Mouse (Mus musculus): ENCODE measurements around the gene Lepr.
"Not testable (repeated sequence)": the region's sequence is repeated elsewhere in the genome, so short reads cannot be mapped to it uniquely, and the experiment has no call there.

Lepr gene

GRCm38 (mm10) chr4:101700892-101701640 is 16.1 kb upstream of the Lepr start:
- H3K27me3 ChIP-seq (ENCODE audit: control insufficient read depth, insufficient read depth, low read length, poor library complexity, severe bottlenecking) = no peaks in the 10 kb centered on the region
- DNase-seq (ENCODE audit: low read depth, low spot score) = no peak
- H3K36me3 ChIP-seq (ENCODE audit: control insufficient read depth, insufficient read depth, low read length, poor library complexity, severe bottlenecking) = no peaks in the 10 kb centered on the region

DNA sequence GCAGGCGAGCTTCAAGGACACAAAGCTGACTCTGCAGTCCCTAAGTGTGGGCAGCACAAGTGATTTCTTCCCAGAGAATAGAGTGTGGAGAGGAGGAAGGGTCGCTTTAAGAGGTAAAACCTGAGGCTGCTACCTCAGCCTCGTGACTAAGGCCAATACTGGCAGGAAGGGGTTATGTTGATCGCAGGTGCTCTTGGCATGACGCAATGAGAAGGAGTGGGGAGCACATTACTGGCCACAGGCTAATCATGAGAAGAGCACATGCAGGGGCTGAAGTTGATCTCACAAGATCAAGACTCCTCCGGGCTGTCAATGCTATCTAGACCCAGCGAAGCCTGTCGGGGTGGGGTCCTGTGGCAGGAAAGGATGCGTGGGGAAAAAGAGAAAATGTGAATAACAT is 11.9 kb upstream of the Lepr start:
- Histone ChIP-seq H3K27me3 (ENCODE audit: control insufficient read depth, insufficient read depth, low read length, poor library complexity, severe bottlenecking) (no peaks in the 10 kb centered on the region), H3K36me3 (ENCODE audit: control insufficient read depth, insufficient read depth, low read length, poor library complexity, severe bottlenecking) (no peaks in the 10 kb centered on the region)
- DNase-seq (ENCODE audit: low read depth, low spot score) = no peak

DNA sequence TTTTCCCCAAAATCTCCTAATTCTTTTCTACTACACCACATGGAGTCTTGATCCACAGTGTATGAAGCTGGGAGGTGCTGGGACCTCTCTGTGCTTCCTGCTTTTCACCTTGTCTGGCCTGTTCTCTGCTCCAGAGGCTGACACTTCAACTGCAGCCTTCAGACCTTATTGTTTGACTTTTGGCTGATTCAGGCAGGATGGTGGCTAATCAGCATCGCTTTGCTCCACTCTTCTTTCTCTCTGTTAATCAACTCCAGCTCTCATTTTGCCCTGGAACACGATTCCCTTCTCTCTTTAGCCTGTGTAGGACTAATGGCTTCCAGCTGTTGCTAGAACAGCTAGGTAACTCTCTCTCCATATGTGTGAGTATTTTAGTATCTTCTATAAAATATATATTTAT is 10.0 kb upstream of the Lepr start:
- no peaks in the 10 kb centered on the region for H3K27me3 ChIP-seq (ENCODE audit: control insufficient read depth, insufficient read depth, low read length, poor library complexity, severe bottlenecking)
- DNase-seq (ENCODE audit: low read depth, low spot score) = no peak
- no peaks in the 10 kb centered on the region for H3K36me3 ChIP-seq (ENCODE audit: control insufficient read depth, insufficient read depth, low read length, poor library complexity, severe bottlenecking)

DNA sequence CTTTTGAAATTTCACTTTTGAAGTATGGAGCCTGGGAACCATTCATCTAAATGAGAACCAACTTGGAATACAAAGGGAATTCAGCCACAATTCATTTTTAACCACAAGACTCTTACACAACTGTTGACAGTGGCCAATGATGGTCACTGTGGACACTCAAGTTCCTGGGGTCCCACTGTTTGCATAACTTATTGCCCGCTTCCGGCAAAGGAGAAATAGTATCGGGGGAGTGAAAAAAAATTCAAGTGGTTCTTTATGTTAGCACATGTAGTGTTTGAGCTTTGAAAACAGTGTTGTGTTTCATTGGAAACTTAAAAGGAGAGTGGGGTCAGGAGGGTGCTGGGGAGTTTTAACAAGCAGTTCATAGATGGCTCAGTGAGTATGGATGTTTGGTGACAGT is 9.3 kb upstream of the Lepr start:
- no peak for DNase-seq (ENCODE audit: low read depth, low spot score)
- H3K27me3 ChIP-seq (ENCODE audit: control insufficient read depth, insufficient read depth, low read length, poor library complexity, severe bottlenecking) = no peaks in the 10 kb centered on the region
- H3K36me3 ChIP-seq (ENCODE audit: control insufficient read depth, insufficient read depth, low read length, poor library complexity, severe bottlenecking) = no peaks in the 10 kb centered on the region

- Histone ChIP-seq H3K36me3 (ENCODE audit: control insufficient read depth, insufficient read depth, low read length, poor library complexity, severe bottlenecking) (no peaks in the 10 kb centered on the region), H3K27me3 (ENCODE audit: control insufficient read depth, insufficient read depth, low read length, poor library complexity, severe bottlenecking) (no peaks in the 10 kb centered on the region)
- DNase-seq (ENCODE audit: low read depth, low spot score) = no peak
These were observed 6.8 kb upstream of the Lepr start for GRCm38 (mm10) chr4:101710361-101710760.

DNA sequence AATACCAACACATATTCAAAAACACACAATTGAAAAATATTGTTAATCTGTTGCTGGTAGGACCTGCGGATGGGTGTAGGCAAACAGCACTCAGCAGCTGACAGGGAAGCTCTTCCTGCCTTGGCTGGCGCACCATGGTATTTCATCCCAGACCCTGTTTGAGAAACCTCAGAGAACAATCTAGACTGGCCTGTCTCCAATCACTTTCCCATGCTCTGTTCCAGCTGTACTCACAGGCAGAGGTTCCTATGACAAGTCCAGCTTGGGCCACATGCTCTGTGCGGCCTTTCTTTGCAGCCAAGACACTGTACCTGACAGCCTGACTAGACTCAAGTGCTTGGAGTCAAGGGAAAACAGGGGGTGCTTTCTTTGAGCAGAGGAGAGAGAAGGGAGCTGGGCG is 6.1 kb upstream of the Lepr start:
- no peak for DNase-seq (ENCODE audit: low read depth, low spot score)
- Histone ChIP-seq H3K36me3 (ENCODE audit: control insufficient read depth, insufficient read depth, low read length, poor library complexity, severe bottlenecking) (no peaks in the 10 kb centered on the region), H3K27me3 (ENCODE audit: control insufficient read depth, insufficient read depth, low read length, poor library complexity, severe bottlenecking) (no peaks in the 10 kb centered on the region)

- DNase-seq (ENCODE audit: low read depth, low spot score) = no peak
- H3K27me3 ChIP-seq (ENCODE audit: control insufficient read depth, insufficient read depth, low read length, poor library complexity, severe bottlenecking) = no peaks in the 10 kb centered on the region
- H3K36me3 ChIP-seq (ENCODE audit: control insufficient read depth, insufficient read depth, low read length, poor library complexity, severe bottlenecking) = no peaks in the 10 kb centered on the region
These were observed 4.6 kb upstream of the Lepr start for GRCm38 (mm10) chr4:101712563-101712962.

DNA sequence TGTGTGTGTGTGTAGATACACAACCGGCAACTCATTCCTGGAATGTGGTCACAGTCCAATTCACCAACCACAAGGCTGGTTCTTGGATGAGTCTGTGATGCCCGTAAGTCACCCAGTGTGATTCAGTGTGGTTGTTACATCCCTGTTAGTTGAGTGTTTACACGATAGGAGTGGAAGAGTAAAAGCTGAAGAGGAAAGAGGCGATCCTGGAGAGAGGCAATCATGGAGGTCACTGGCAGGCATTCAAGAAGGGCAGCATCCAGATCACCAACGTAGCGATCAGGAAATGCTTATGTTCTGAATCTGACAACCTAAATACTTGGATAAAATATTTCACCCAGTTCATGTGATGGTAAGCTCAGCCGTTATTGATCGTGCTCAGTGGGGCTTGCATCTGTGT is 1.9 kb upstream of the Lepr start:
- no peaks in the 10 kb centered on the region for H3K27me3 ChIP-seq (ENCODE audit: control insufficient read depth, insufficient read depth, low read length, poor library complexity, severe bottlenecking)
- H3K36me3 ChIP-seq (ENCODE audit: control insufficient read depth, insufficient read depth, low read length, poor library complexity, severe bottlenecking) = no peaks in the 10 kb centered on the region
- DNase-seq (ENCODE audit: low read depth, low spot score) = no peak

DNA sequence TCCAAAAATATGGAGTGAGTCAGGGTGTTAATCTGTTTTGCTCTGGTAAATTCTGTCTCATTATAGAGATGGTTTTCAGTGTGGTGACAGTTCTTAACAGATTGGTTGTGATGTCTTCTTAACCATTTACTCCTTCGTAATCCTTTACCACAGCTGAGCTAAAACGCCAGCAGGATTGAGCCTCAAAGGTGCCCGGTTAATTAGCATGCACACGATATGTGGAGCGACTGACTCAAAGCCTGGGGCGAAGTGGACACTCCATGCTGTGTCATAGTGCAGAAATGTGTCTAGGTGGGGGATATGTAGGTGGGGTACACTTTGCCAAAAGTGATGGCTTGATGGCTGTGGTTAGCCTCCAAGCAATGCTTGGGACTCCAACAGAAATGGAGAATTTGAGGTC is 1.4 kb upstream of the Lepr start:
- DNase-seq (ENCODE audit: low read depth, low spot score) = no peak
- Histone ChIP-seq H3K36me3 (ENCODE audit: control insufficient read depth, insufficient read depth, low read length, poor library complexity, severe bottlenecking) (no peaks in the 10 kb centered on the region), H3K27me3 (ENCODE audit: control insufficient read depth, insufficient read depth, low read length, poor library complexity, severe bottlenecking) (no peaks in the 10 kb centered on the region)

- H3K27me3 ChIP-seq (ENCODE audit: control insufficient read depth, insufficient read depth, low read length, poor library complexity, severe bottlenecking) = no peaks in the 10 kb centered on the region
- no peak for DNase-seq (ENCODE audit: low read depth, low spot score)
- H3K36me3 ChIP-seq (ENCODE audit: control insufficient read depth, insufficient read depth, low read length, poor library complexity, severe bottlenecking) = no peaks in the 10 kb centered on the region
These were observed 1.9 kb downstream of the Lepr start for GRCm38 (mm10) chr4:101718991-101719580.

DNA sequence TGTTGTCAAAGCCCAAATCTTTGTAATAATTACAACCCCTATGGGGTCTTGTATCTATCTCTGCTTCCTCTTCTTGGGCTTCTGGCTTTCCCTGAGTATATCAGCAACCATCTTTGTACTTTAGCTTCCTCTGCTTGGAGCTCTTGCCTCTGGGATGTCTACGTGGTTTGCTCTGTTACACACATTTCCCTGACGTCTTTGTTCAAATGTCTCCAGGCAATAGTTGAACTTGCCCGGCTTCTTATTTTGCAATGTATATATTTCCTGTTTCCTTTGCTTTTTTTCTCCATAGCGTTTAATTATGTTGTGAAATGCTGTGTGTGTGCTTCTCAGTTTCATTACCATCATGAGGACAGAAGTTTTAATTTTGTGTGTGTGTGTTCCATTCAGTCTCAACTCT is 4.5 kb downstream of the Lepr start:
- no peaks in the 10 kb centered on the region for H3K27me3 ChIP-seq (ENCODE audit: control insufficient read depth, insufficient read depth, low read length, poor library complexity, severe bottlenecking)
- no peak for DNase-seq (ENCODE audit: low read depth, low spot score)
- H3K36me3 ChIP-seq (ENCODE audit: control insufficient read depth, insufficient read depth, low read length, poor library complexity, severe bottlenecking) = no peaks in the 10 kb centered on the region

GRCm38 (mm10) chr4:101741973-101742372 is 24.8 kb downstream of the Lepr start:
- Histone ChIP-seq H3K27me3 (ENCODE audit: control insufficient read depth, insufficient read depth, low read length, poor library complexity, severe bottlenecking) (no peaks in the 10 kb centered on the region), H3K36me3 (ENCODE audit: control insufficient read depth, insufficient read depth, low read length, poor library complexity, severe bottlenecking) (no peaks in the 10 kb centered on the region)
- no peak for DNase-seq (ENCODE audit: low read depth, low spot score)

- Histone ChIP-seq H3K27me3 (ENCODE audit: control insufficient read depth, insufficient read depth, low read length, poor library complexity, severe bottlenecking) (no peaks in the 10 kb centered on the region), H3K36me3 (ENCODE audit: control insufficient read depth, insufficient read depth, low read length, poor library complexity, severe bottlenecking) (no peaks in the 10 kb centered on the region)
- no peak for DNase-seq (ENCODE audit: low read depth, low spot score)
These were observed 28.3 kb downstream of the Lepr start for GRCm38 (mm10) chr4:101745534-101745933.

- Histone ChIP-seq H3K36me3 (ENCODE audit: control insufficient read depth, insufficient read depth, low read length, poor library complexity, severe bottlenecking) (no peaks in the 10 kb centered on the region), H3K27me3 (ENCODE audit: control insufficient read depth, insufficient read depth, low read length, poor library complexity, severe bottlenecking) (no peaks in the 10 kb centered on the region)
- DNase-seq (ENCODE audit: low read depth, low spot score) = no peak
These were observed 43.3 kb downstream of the Lepr start for GRCm38 (mm10) chr4:101760490-101760889.

GRCm38 (mm10) chr4:101843923-101844322 is 126.7 kb downstream of the Lepr start, which contains the start of gene B020004J07Rik:
TSS of gene B020004J07Rik (minus strand) at chr4:101844023.
- H3K36me3 ChIP-seq (ENCODE audit: control insufficient read depth, insufficient read depth, low read length, poor library complexity, severe bottlenecking); DNase-seq (ENCODE audit: low read depth, low spot score); H3K27me3 ChIP-seq (ENCODE audit: control insufficient read depth, insufficient read depth, low read length, poor library complexity, severe bottlenecking): not testable (repeated sequence)

GRCm38 (mm10) chr4:101850908-101851307 is 133.7 kb downstream of the Lepr start:
- Histone ChIP-seq H3K27me3 (ENCODE audit: control insufficient read depth, insufficient read depth, low read length, poor library complexity, severe bottlenecking) (no peaks in the 10 kb centered on the region), H3K36me3 (ENCODE audit: control insufficient read depth, insufficient read depth, low read length, poor library complexity, severe bottlenecking) (no peaks in the 10 kb centered on the region)
- no peak for DNase-seq (ENCODE audit: low read depth, low spot score)

Measured in splenic B cell, adult 2 months (primary cell).